In the genomic region with DNA sequence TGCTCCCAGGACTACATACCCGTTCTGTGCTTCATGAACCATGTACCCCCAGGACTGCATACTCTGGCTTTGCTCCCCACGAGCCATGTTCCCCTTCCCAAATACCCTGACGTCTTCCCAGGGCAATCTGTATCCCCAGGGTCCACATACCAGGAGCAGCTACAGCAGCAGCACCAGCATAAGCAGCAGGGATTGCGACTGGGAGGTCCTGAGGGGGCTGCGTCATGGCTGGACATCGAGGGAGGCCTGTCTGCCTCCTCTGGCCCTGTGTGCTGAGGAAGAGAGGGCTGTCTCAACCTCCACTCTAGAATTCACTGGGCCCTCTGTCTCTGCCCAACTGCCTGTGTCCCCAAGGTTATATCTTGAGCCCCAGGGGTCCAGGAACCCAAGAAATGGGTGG, we compare ENCODE assay signal across 23 mouse cellular contexts. TPM values are rescaled to one million over a fixed set of nuclear protein-coding genes. Genes with fewer than 3 reads are reported as not detected.
DNase-seq lines count a peak whose midpoint lies in the region; ATAC-seq and TF ChIP-seq lines count a peak whose summit lies in the region.
"Had no signal": no experiment of that assay in that cellular context is flagged by ENCODE, and none has a peak within 500 bp of the region (broad histone marks: within the 10 kb centered on the region; RNA-seq: fewer than 3 reads in every experiment).

No protein-coding gene starts in this region.

- peak overlapping the region; percentile 28; the same call in 1 of the 2 replicates for H3K4me2 ChIP-seq in heart, embryonic 15.5 days
- H3K4me2 ChIP-seq in lung, embryonic 14.5 days: no peak overlapping the region
- no peak overlapping the region for H3K4me2 ChIP-seq in limb, embryonic 15.5 days
- H3K4me2 ChIP-seq in liver, postnatal 0 days (ENCODE audit: low read depth, low read length): peak overlapping the region; percentile 91
- H3K4me2 ChIP-seq: midbrain, embryonic 12.5 days; neural tube, embryonic 15.5 days; stomach, embryonic 15.5 days had no signal

- H3K9me3 ChIP-seq in heart, embryonic 15.5 days (replicated peaks): no peaks in the 10 kb centered on the region
- no peaks in the 10 kb centered on the region for H3K9me3 ChIP-seq in lung, embryonic 14.5 days (ENCODE audit: low read depth, low read length)
- H3K9me3 ChIP-seq in limb, embryonic 15.5 days: no peaks in the 10 kb centered on the region
- H3K9me3 ChIP-seq in liver, postnatal 0 days (ENCODE audit: low read length): no peaks in the 10 kb centered on the region
- H3K9me3 ChIP-seq: midbrain, embryonic 12.5 days; neural tube, embryonic 15.5 days; stomach, embryonic 15.5 days had no signal

- H3K36me3 ChIP-seq in heart, embryonic 15.5 days: peaks cover 18% of the 10 kb centered on the region
- peaks cover 35% of the 10 kb centered on the region for H3K36me3 ChIP-seq in lung, embryonic 14.5 days (ENCODE audit: insufficient read depth)
- H3K36me3 ChIP-seq in limb, embryonic 15.5 days: peaks cover 44% of the 10 kb centered on the region
- peaks cover 15% of the 10 kb centered on the region for H3K36me3 ChIP-seq in liver, postnatal 0 days (replicated peaks; ENCODE audit: insufficient read depth, low read length)

- ATAC-seq in heart, embryonic 15.5 days (replicated peaks; ENCODE audit: insufficient number of reproducible peaks, insufficient read depth, low FRiP score, low read depth): no peak
- ATAC-seq in lung, embryonic 14.5 days (ENCODE audit: insufficient read depth): no peak
- ATAC-seq in limb, embryonic 15.5 days (ENCODE audit: insufficient number of reproducible peaks, low FRiP score, low TSS enrichment, low read depth): no peak
- no peak for ATAC-seq in liver, postnatal 0 days
- ATAC-seq: forebrain, postnatal 0 days; hindbrain, embryonic 16.5 days; Patski had no signal

- H3K4me1 ChIP-seq in heart, embryonic 15.5 days (replicated peaks): peaks cover 15% of the 10 kb centered on the region
- peaks cover 10% of the 10 kb centered on the region; the same call in 1 of the 2 replicates for H3K4me1 ChIP-seq in lung, embryonic 14.5 days (ENCODE audit: insufficient read depth)
- peaks cover 27% of the 10 kb centered on the region for H3K4me1 ChIP-seq in limb, embryonic 15.5 days
- H3K4me1 ChIP-seq in liver, postnatal 0 days (ENCODE audit: insufficient read depth): peaks cover 9% of the 10 kb centered on the region; the same call in 1 of the 2 replicates

- no peak for DNase-seq in heart, adult 11 months
- no peak for DNase-seq in lung, embryonic 14.5 days
- no peak for DNase-seq in lung, postnatal 14 days
- DNase-seq in liver, postnatal 0 days: no peak
- DNase-seq in cerebellum, adult 11-12 months: no peak
- no peak for DNase-seq in embryo, embryonic 10.5 days (ENCODE audit: low spot score)
- DNase-seq: adrenal gland, postnatal 25 days; embryo, embryonic 11 days; forebrain, postnatal 0 days; gastrocnemius, adult 2 months; heart, postnatal 10 days; kidney, adult 18-20 months; kidney, postnatal 14 days had no signal

- H3K4me3 ChIP-seq in heart, embryonic 15.5 days: no peak overlapping the region
- no peak overlapping the region for H3K4me3 ChIP-seq in lung, embryonic 14.5 days (ENCODE audit: low read depth, low read length)
- no peak overlapping the region for H3K4me3 ChIP-seq in limb, embryonic 15.5 days
- H3K4me3 ChIP-seq in liver, postnatal 0 days (ENCODE audit: low read depth, low read length): peak overlapping the region; percentile 58
- H3K4me3 ChIP-seq: midbrain, embryonic 12.5 days; myocyte; neural tube, embryonic 15.5 days; stomach, embryonic 15.5 days had no signal

- WGBS in heart, embryonic 15.5 days: 81% methylated on average over 6 of the region's 6 CpGs
- WGBS in lung, embryonic 14.5 days: 87% methylated on average over 6 of the region's 6 CpGs
- 80% methylated on average over 6 of the region's 6 CpGs for WGBS in limb, embryonic 15.5 days
- WGBS in liver, postnatal 0 days (ENCODE audit: insufficient replicate concordance): 57% methylated on average over 6 of the region's 6 CpGs

- H3K9ac ChIP-seq in heart, embryonic 15.5 days: no peak overlapping the region
- peak overlapping the region; percentile 16; the same call in 1 of the 2 replicates for H3K9ac ChIP-seq in lung, embryonic 14.5 days
- H3K9ac ChIP-seq in limb, embryonic 15.5 days: peak overlapping the region; percentile 17; the same call in 1 of the 2 replicates
- peak overlapping the region; percentile 50 for H3K9ac ChIP-seq in liver, postnatal 0 days (replicated peaks)
- H3K9ac ChIP-seq: forebrain, postnatal 0 days; midbrain, embryonic 12.5 days; neural tube, embryonic 15.5 days; stomach, embryonic 15.5 days had no signal

- H3K27me3 ChIP-seq in heart, embryonic 15.5 days: no peaks in the 10 kb centered on the region
- no peaks in the 10 kb centered on the region for H3K27me3 ChIP-seq in lung, embryonic 14.5 days (ENCODE audit: insufficient read depth, low read length)
- no peaks in the 10 kb centered on the region for H3K27me3 ChIP-seq in limb, embryonic 15.5 days
- H3K27me3 ChIP-seq in liver, postnatal 0 days (ENCODE audit: insufficient read depth, low read length): no peaks in the 10 kb centered on the region
- H3K27me3 ChIP-seq: neural tube, embryonic 15.5 days; Patski; stomach, embryonic 15.5 days had no signal

- H3K27ac ChIP-seq in heart, embryonic 15.5 days: no peak overlapping the region
- no peak overlapping the region for H3K27ac ChIP-seq in lung, embryonic 14.5 days (ENCODE audit: low read depth)
- no peak overlapping the region for H3K27ac ChIP-seq in limb, embryonic 15.5 days
- H3K27ac ChIP-seq in liver, postnatal 0 days (ENCODE audit: low read depth): peak overlapping the region; percentile 78
- H3K27ac ChIP-seq: gastrocnemius, adult 2 months; midbrain, embryonic 12.5 days; neural tube, embryonic 15.5 days; stomach, embryonic 15.5 days had no signal

- no peak for TF ChIP-seq EP300 in liver, postnatal 0 days (IDR thresholded peaks at IDR 0.05; ENCODE audit: low read depth)

- no peak for TF ChIP-seq CTCF in lung, embryonic 14.5 days (IDR thresholded peaks at IDR 0.05; ENCODE audit: low read depth)
- TF ChIP-seq CTCF in liver, postnatal 0 days (IDR thresholded peaks at IDR 0.05; ENCODE audit: low read depth): no peak

RNA-seq across cellular contexts. Expression of a gene that starts 2.7 kb away (rescaled TPM):
- polyA plus RNA-seq in heart, embryonic 15.5 days (2015; fragmentation: Nextera tagmentation; extraction: Ambion mirVana): 30.9 and 45.3 TPM in 2 replicates
- 91.3 and 93.8 TPM in 2 replicates for polyA plus RNA-seq in lung, embryonic 14.5 days (2014; fragmentation: Nextera tagmentation; extraction: Ambion mirVana)
- polyA plus RNA-seq in limb, embryonic 15.5 days (2015; fragmentation: Nextera tagmentation; extraction: Ambion mirVana): 72.9 and 84.0 TPM in 2 replicates
- 18.6 and 20.5 TPM in 2 replicates for polyA plus RNA-seq in liver, postnatal 0 days (2015; fragmentation: Nextera tagmentation; extraction: Ambion mirVana)

RNA-seq across cellular contexts. Expression of a gene that starts 7.2 kb away (rescaled TPM):
- polyA plus RNA-seq in heart, embryonic 15.5 days (2015; fragmentation: Nextera tagmentation; extraction: Ambion mirVana): not detected in 2 replicates
- polyA plus RNA-seq in lung, embryonic 14.5 days (2014; fragmentation: Nextera tagmentation; extraction: Ambion mirVana): not detected in 2 replicates
- polyA plus RNA-seq in limb, embryonic 15.5 days (2015; fragmentation: Nextera tagmentation; extraction: Ambion mirVana): not detected in 2 replicates
- not detected in 2 replicates for polyA plus RNA-seq in liver, postnatal 0 days (2015; fragmentation: Nextera tagmentation; extraction: Ambion mirVana)
- polyA plus RNA-seq: activated CD4-positive, CD25-positive, alpha-beta regulatory T cell, adult 4 months; forebrain, postnatal 0 days; hindbrain, embryonic 16.5 days; limb, embryonic 14.5 days; midbrain, embryonic 12.5 days; myocyte; neural tube, embryonic 15.5 days; Patski; stomach, embryonic 15.5 days had no signal

RNA-seq across cellular contexts. Expression of a gene that starts 11.0 kb away (rescaled TPM):
- polyA plus RNA-seq in heart, embryonic 15.5 days (2015; fragmentation: Nextera tagmentation; extraction: Ambion mirVana): 13.5 and 19.2 TPM in 2 replicates
- polyA plus RNA-seq in lung, embryonic 14.5 days (2014; fragmentation: Nextera tagmentation; extraction: Ambion mirVana): 22.5 and 25.7 TPM in 2 replicates
- polyA plus RNA-seq in limb, embryonic 15.5 days (2015; fragmentation: Nextera tagmentation; extraction: Ambion mirVana): 19.5 and 21.8 TPM in 2 replicates
- 3.8 and 4.4 TPM in 2 replicates for polyA plus RNA-seq in liver, postnatal 0 days (2015; fragmentation: Nextera tagmentation; extraction: Ambion mirVana)

RNA-seq across cellular contexts. Expression of a gene that starts 19.6 kb away (rescaled TPM):
- polyA plus RNA-seq in heart, embryonic 15.5 days (2015; fragmentation: Nextera tagmentation; extraction: Ambion mirVana): 41.9 and 47.2 TPM in 2 replicates
- polyA plus RNA-seq in lung, embryonic 14.5 days (2014; fragmentation: Nextera tagmentation; extraction: Ambion mirVana): 55.4 and 64.7 TPM in 2 replicates
- 38.7 and 43.4 TPM in 2 replicates for polyA plus RNA-seq in limb, embryonic 15.5 days (2015; fragmentation: Nextera tagmentation; extraction: Ambion mirVana)
- polyA plus RNA-seq in liver, postnatal 0 days (2015; fragmentation: Nextera tagmentation; extraction: Ambion mirVana): 11.4 and 12.2 TPM in 2 replicates
- polyA plus RNA-seq: activated CD4-positive, CD25-positive, alpha-beta regulatory T cell, adult 4 months had no signal

RNA-seq across cellular contexts. Expression of a gene that starts 23.7 kb away (rescaled TPM):
- 1.8 and 3.0 TPM in 2 replicates for polyA plus RNA-seq in heart, embryonic 15.5 days (2015; fragmentation: Nextera tagmentation; extraction: Ambion mirVana)
- polyA plus RNA-seq in lung, embryonic 14.5 days (2014; fragmentation: Nextera tagmentation; extraction: Ambion mirVana): 0.89 and 1.8 TPM in 2 replicates
- polyA plus RNA-seq in limb, embryonic 15.5 days (2015; fragmentation: Nextera tagmentation; extraction: Ambion mirVana): 0.38 and 0.54 TPM in 2 replicates
- 0.07 and 0.17 TPM in 2 replicates for polyA plus RNA-seq in liver, postnatal 0 days (2015; fragmentation: Nextera tagmentation; extraction: Ambion mirVana)
- polyA plus RNA-seq: activated CD4-positive, CD25-positive, alpha-beta regulatory T cell, adult 4 months; myocyte; Patski had no signal

Comparison
In these comparisons a context has a peak if more than half of its experiments do, and no peak if none do; other contexts are left out.
1. H3K4me2 ChIP-seq: peak in heart, embryonic 15.5 days (single experiment) and liver, postnatal 0 days (single experiment); none in lung, embryonic 14.5 days (single experiment) and limb, embryonic 15.5 days (single experiment).